Mouse (Mus musculus): ENCODE measurements around the gene Ptk7. TPM values are rescaled to one million over a fixed set of nuclear protein-coding genes. Genes with fewer than 3 reads are reported as not detected.

Ptk7 gene
- polyA plus RNA-seq (2016; fragmentation: Nextera tagmentation; extraction: Ambion mirVana) = 66.0 and 68.4 TPM in 2 replicates

DNA sequence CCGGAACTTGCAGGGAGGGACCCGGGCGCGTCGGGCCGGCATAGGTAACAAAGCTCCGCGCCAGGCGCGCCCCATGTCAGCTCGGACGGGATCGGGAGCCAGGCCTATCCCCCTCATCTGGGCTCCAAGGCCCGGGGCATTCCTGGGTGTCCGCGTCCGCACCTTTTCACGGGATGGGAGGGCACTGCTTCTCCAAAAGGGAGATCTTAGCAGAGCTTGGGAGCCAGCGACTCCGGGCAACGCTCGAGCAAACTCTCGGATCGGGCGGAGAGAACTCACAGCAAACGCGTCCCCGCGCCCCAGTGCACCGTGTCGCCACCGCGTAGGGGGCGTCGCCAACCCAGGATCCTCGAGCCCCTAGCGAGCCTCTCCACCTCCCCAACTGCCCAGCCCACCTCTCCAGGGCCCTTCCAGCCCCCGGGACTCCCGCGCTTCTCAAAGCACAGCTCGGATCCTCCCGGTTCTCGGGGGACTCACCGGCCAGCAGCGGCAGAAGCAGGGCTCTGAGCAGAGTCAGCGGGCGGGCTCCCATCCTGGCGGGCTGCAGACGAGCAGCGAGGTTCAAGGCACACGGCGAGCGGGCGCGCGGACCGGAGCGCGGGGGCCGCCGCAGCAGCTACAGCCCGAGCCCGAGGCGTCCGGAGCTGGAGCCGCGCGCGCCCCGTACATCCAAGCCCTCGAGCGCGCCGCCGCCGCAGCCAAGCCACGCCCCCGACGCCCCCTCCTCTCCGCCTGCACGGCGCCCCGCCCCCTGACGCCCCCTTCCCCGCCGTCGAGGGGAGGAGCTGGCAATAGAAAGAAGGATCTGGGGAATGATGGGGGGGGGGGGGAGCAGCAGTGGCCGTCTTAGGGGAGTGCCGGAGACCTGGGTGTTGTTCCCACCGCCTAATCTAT is at the start of gene Ptk7:
TSS of gene Ptk7 (minus strand) at position 714 of the 894 bp plus-strand sequence.
- peak within 1 kb of the TSS; percentile 90 for H3K4me3 ChIP-seq
- under 1% methylated on average over 84 of the region's 90 CpGs for WGBS
- H3K27ac ChIP-seq = peak within 1 kb of the TSS; percentile 96
- DNase-seq (ENCODE audit: extremely low spot score, low spot score) = peak; percentile 92
- H3K9me3 ChIP-seq = no peaks in the 10 kb centered on the region
- no peaks in the 10 kb centered on the region for H3K27me3 ChIP-seq (ENCODE audit: poor library complexity, severe bottlenecking)
- peaks cover 30% of the 10 kb centered on the region for H3K36me3 ChIP-seq (replicated peaks)
- peaks cover 66% of the 10 kb centered on the region for H3K4me1 ChIP-seq

DNA sequence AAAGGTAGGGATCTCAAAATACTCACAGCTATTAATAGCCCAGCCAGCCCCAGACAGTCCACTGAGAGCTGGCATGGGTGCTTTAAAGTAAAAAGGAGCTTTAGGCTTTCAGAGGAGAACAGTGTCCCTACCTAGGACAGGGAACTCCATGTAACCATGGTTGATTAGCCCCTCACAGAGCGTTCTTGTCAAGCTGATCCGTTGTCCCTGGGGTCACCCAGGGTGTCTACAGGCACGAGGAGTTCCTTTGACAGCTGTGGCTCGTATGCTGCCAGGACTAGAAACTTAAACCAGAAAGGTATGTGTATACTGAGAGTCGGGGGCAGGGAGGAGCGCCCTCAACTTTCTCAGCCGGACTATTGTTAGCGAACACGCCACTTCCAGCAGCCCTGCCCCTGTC is 49.6 kb upstream of the Ptk7 start:
- Histone ChIP-seq H3K36me3 (replicated peaks) (peaks cover 61% of the 10 kb centered on the region), H3K4me3 (peak overlapping the region; percentile 93)

DNA sequence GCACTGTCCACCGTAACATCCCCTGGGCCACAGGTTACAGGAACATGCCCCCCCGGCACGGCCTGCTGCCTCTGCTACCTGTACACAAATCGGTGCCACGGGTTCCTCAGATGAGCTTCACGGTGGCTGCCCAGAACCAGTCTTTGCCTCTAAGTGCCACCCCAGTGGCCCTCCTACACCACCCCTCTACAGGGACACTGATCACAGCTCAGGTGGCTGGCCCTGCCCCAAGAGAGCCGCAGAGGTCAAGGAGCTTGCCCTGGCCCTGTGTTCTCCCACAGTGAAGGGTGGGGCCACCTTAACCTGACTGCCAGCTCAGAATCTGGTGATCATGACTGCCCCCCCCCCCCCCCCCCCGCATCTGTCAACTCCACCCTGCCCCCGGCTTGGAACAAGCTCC is 49.1 kb upstream of the Ptk7 start, which contains the start of gene Mea1:
TSS of gene Mea1 (plus strand) at position 378 of the 400 bp plus-strand sequence.
- WGBS = 86% methylated on average over 9 of the region's 9 CpGs
- H3K4me3 ChIP-seq = peak within 1 kb of the TSS; percentile 93
- no peaks in the 10 kb centered on the region for H3K9me3 ChIP-seq
- H3K27ac ChIP-seq = peak within 1 kb of the TSS; percentile 91
- peaks cover 58% of the 10 kb centered on the region for H3K4me1 ChIP-seq
- H3K27me3 ChIP-seq (ENCODE audit: poor library complexity, severe bottlenecking) = no peaks in the 10 kb centered on the region
- H3K36me3 ChIP-seq (replicated peaks) = peaks cover 56% of the 10 kb centered on the region
- DNase-seq (ENCODE audit: extremely low spot score, low spot score) = no peak

More for the DNA sequence above, 49.6 kb upstream of the Ptk7 start:
- Histone ChIP-seq H3K4me1 (peaks cover 56% of the 10 kb centered on the region), H3K27ac (0 out of 2 replicates have a peak overlapping the region, but pooled peaks have one; percentile 91), H3K9me3 (no peaks in the 10 kb centered on the region), H3K27me3 (ENCODE audit: poor library complexity, severe bottlenecking) (no peaks in the 10 kb centered on the region)
- WGBS = 58% methylated on average over 9 of the region's 9 CpGs
- DNase-seq (ENCODE audit: extremely low spot score, low spot score) = no peak

DNA sequence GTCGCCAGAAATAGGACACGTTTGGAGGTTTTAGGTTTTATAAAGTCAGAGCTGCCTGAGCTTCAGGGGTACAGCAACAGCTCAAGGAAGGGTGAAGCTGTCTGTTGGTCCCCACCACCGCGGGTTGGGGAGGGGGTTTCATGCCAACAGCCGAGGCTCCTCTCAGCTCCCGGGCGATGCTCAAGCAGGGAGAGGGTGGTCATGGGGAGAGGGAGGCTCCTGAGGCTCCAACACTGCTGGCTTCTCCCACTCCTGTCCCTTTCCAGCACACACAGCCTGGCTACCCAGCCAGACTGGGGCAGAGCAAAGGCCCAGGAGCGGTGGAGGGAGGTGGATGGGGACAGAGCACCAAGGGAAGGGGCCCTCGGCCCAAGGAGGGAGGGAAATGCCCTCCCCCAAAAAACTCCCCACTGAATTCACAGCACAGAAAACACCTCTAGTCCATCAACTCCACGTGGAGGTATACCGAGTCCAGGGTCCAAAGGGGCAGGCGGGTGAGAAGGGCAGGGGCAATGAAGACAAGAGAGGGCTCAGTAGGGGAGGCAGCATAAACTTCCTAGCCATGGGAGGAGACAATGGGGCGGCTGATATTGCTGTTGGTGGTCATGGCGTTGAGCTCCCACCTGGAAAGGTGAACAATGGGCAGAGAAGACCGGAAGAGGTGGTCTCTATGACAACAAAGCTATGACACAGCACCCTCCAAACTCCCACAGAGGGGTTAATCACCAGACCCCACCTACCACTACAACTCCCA is 45.4 kb upstream of the Ptk7 start:
- Histone ChIP-seq H3K27ac (peak overlapping the region; percentile 89), H3K4me1 (peaks cover 40% of the 10 kb centered on the region), H3K36me3 (replicated peaks) (peaks cover 77% of the 10 kb centered on the region), H3K9me3 (no peaks in the 10 kb centered on the region), H3K4me3 (peak overlapping the region; percentile 87), H3K27me3 (ENCODE audit: poor library complexity, severe bottlenecking) (no peaks in the 10 kb centered on the region)
- no peak for DNase-seq (ENCODE audit: extremely low spot score, low spot score)
- 19% methylated on average over 15 of the region's 15 CpGs for WGBS

DNA sequence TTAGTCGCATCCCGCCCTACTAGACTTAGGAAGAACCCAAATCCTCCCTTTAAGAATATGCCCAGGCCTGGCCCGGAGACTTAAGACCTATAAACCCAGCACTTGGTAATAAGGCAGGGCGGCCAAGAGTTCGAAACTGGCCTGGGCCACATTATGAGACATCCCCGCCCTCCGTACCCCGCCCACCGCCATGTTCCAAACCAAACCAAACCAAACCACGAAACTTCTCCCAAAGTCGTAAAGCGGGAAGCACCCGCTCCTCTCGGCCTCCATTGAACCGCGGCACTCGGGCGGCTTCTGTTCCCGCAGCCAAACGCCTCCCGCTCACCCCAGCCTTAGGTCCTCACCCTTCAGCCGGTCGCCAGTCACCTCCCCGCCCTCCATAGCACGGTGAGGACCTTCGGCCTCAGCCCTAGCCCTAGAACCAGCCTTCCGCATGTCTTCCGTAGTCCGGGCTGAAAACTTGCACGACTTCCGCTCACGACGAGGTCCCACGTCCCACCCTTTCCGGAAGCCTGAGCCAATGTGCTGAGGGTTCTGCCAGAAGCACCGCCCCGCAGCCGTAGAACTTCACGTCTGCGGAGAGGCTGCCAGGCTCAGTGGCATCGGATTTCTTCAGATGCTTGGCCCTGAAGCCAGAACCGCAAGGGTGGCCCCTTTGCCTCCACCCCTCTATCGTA is 44.7 kb upstream of the Ptk7 start, which contains the start of gene Rrp36:
TSS of gene Rrp36 (minus strand) at position 503 of the 680 bp plus-strand sequence.
- DNase-seq (ENCODE audit: extremely low spot score, low spot score) = peak; percentile 94
- peak within 1 kb of the TSS; percentile 87 for H3K4me3 ChIP-seq
- H3K9me3 ChIP-seq = no peaks in the 10 kb centered on the region
- H3K4me1 ChIP-seq = peaks cover 33% of the 10 kb centered on the region
- peak within 1 kb of the TSS; percentile 89 for H3K27ac ChIP-seq
- H3K36me3 ChIP-seq (replicated peaks) = peaks cover 82% of the 10 kb centered on the region
- under 1% methylated on average over 43 of the region's 43 CpGs for WGBS
- H3K27me3 ChIP-seq (ENCODE audit: poor library complexity, severe bottlenecking) = no peaks in the 10 kb centered on the region

DNA sequence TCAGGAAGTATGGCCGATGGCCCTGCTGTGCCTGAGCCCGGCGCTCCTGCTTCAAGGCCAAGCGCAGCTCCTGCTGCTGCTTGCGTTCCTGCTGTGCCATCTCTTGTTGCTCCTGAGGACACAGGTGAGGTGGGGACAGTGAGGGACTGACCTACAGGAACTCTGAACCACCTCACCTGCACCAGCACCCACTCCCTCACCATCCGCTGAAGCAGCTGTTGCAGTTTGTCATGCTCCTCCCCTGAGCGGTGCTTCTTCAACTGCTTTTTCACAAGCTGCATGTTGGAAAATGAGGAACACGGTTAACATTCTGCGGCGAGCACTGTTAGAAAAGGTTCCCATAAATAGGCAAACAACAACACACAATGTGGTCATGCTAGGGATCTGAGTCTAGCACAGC is 40.6 kb upstream of the Ptk7 start:
- no peak for DNase-seq (ENCODE audit: extremely low spot score, low spot score)
- Histone ChIP-seq H3K9me3 (no peaks in the 10 kb centered on the region), H3K4me1 (peaks cover 17% of the 10 kb centered on the region), H3K27ac (no peak overlapping the region), H3K4me3 (no peak overlapping the region), H3K36me3 (replicated peaks) (peaks cover 81% of the 10 kb centered on the region), H3K27me3 (ENCODE audit: poor library complexity, severe bottlenecking) (no peaks in the 10 kb centered on the region)
- 94% methylated on average over 10 of the region's 10 CpGs for WGBS

DNA sequence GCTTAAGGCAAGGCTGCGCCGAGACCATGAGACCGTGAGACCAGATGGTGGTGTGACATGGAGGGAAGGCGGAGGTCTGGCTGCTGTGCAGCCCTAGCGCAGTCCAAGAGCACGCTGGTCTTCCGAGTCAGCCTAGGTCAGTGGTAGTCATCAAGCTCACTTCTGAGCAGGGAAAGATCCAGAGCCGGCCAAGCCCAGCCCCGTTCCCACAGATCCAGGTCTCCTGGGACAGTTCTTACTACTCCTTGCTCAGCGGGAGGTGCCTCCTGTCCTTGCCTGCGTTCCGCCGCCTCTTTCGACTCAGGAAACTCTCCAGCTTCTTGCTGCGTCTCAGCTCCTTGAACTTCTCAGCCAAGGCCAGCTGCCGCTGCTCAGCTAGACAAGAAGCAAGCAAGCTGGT is 38.4 kb upstream of the Ptk7 start:
- H3K27me3 ChIP-seq (ENCODE audit: poor library complexity, severe bottlenecking) = no peaks in the 10 kb centered on the region
- DNase-seq (ENCODE audit: extremely low spot score, low spot score) = no peak
- no peak overlapping the region for H3K27ac ChIP-seq
- 93% methylated on average over 16 of the region's 16 CpGs for WGBS
- H3K4me1 ChIP-seq = peaks cover under 1% of the 10 kb centered on the region; the same call in 1 of the 2 replicates
- no peaks in the 10 kb centered on the region for H3K9me3 ChIP-seq
- no peak overlapping the region for H3K4me3 ChIP-seq
- peaks cover 95% of the 10 kb centered on the region for H3K36me3 ChIP-seq (replicated peaks)

DNA sequence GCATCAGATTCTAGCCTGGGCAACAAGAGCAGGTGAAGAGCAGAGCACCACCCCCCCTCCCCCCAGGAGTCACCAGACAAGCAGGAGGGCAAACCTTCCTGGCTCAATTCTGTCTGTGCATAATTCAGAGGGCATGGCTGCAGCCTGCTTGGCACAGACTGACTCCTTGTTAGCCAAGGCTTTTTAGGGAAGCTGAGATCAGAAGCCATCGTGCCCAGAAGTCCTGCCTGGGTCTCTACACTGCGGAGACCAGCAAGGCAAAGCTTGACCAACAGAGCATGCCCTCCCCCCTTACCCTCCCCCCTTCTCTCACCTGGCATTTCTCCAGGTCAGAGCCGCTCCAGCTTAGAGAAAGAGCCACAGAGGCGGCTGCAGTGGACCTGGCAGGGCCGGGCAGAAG is 33.4 kb upstream of the Ptk7 start:
- no peak overlapping the region for H3K27ac ChIP-seq
- no peaks in the 10 kb centered on the region for H3K4me1 ChIP-seq
- H3K4me3 ChIP-seq = no peak overlapping the region
- H3K36me3 ChIP-seq (replicated peaks) = peaks cover 98% of the 10 kb centered on the region
- no peak for DNase-seq (ENCODE audit: extremely low spot score, low spot score)
- H3K9me3 ChIP-seq = no peaks in the 10 kb centered on the region
- H3K27me3 ChIP-seq (ENCODE audit: poor library complexity, severe bottlenecking) = no peaks in the 10 kb centered on the region
- WGBS = 89% methylated on average over 5 of the region's 5 CpGs

DNA sequence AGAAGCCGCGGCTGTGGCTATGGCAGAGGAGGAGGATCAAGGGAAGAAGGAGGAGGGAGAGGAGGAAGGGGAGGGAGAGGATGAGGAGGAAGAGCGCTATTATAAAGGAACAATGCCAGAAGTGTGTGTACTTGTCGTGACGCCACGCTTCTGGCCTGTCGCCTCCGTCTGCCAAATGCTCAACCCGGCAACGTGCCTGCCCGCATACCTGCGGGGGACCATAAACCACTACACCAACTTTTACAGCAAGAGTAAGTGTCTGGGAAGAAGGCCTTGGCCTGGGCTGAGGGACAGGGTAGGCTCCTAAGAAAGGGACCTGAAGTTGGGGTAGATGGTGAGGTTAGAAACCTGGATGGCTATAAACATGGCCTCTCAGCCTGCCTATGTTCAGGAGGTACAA is 32.7 kb upstream of the Ptk7 start:
- H3K27me3 ChIP-seq (ENCODE audit: poor library complexity, severe bottlenecking) = no peaks in the 10 kb centered on the region
- H3K27ac ChIP-seq = no peak overlapping the region
- H3K9me3 ChIP-seq = no peaks in the 10 kb centered on the region
- H3K4me3 ChIP-seq = no peak overlapping the region
- no peak for DNase-seq (ENCODE audit: extremely low spot score, low spot score)
- H3K4me1 ChIP-seq = no peaks in the 10 kb centered on the region
- H3K36me3 ChIP-seq (replicated peaks) = peaks cover 99% of the 10 kb centered on the region
- 92% methylated on average over 12 of the region's 12 CpGs for WGBS

DNA sequence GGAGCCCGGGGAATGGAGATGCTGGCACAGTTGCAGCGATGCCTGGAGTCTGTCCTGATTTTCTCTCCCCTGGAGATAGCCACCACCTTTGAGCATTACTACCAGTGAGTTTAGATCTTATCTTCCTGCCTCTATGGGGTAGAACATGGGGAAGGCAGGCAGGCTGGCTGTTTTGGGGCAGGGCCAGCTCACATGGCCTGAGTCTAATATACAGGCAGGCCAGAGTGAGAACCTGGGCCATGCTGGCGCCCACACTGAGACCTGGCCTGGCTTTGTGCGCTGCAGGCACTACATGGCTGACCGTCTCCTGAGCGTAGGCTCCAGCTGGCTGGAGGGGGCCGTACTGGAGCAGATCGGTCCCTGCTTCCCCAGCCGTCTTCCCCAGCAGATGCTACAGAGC is 32.0 kb upstream of the Ptk7 start:
- no peak for DNase-seq (ENCODE audit: extremely low spot score, low spot score)
- Histone ChIP-seq H3K36me3 (replicated peaks) (peaks cover 99% of the 10 kb centered on the region), H3K9me3 (no peaks in the 10 kb centered on the region), H3K4me1 (no peaks in the 10 kb centered on the region), H3K4me3 (no peak overlapping the region), H3K27me3 (ENCODE audit: poor library complexity, severe bottlenecking) (no peaks in the 10 kb centered on the region), H3K27ac (no peak overlapping the region)
- WGBS = 94% methylated on average over 9 of the region's 9 CpGs

DNA sequence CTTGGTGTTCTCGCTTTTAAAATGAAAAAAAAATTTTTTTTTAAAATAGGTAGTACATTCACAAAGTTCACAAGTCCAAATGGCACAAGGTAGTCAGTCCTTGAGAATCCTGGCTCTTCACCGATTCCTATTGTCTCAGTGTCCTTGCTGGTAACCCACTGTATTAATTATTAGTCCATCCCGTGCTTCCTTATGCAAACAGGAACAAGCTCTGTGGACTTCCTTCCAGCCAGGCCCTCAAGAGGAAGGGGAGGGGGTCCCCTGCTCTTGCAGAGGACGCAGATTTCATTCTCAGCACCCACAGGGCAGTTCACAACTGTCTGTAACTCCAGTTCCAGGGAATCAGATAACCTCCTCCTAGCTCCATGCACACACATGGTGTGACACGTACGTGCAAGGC is 26.8 kb upstream of the Ptk7 start:
- Histone ChIP-seq H3K27ac (no peak overlapping the region), H3K27me3 (ENCODE audit: poor library complexity, severe bottlenecking) (no peaks in the 10 kb centered on the region), H3K9me3 (no peaks in the 10 kb centered on the region), H3K36me3 (replicated peaks) (peaks cover 92% of the 10 kb centered on the region), H3K4me3 (no peak overlapping the region), H3K4me1 (peaks cover 19% of the 10 kb centered on the region)
- WGBS = 92% methylated on average over 6 of the region's 6 CpGs
- DNase-seq (ENCODE audit: extremely low spot score, low spot score) = no peak

DNA sequence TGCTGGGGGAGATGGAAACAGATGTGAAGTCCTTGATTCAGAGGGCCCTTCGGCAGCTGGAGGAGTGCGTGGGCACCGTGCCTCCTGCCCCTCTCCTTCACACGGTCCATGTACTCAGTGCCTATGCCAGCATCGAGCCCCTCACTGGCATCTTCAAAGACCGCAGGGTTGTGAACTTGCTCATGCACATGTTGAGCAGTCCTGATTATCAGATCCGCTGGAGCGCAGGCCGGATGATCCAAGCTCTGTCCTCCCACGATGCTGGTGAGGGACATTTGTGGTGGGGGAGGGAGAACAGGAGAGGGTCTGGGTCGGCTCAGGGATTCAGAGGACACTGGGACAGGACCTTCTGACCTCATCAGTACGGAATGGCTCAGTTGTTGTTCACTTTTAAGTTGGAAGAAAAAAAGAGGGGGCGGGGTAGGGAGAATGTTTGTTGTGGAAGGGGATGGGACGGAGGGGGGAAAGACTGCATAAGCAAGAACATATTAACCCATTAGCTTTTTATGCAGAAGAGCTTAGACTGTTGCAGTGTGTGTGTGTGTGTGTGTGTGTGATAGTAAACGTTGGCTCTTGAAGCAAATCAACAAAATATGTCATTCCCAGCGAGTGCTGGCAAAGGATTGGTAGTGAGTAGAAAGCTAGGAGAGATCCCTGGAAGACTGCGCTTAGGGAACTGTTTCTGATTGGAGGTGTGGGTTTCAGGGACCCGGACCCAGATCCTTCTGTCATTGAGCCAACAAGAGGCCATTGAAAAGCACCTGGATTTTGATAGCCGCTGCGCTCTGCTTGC is 22.6 kb upstream of the Ptk7 start:
- no peaks in the 10 kb centered on the region for H3K9me3 ChIP-seq
- WGBS = 83% methylated on average over 20 of the region's 20 CpGs
- H3K4me3 ChIP-seq = peak overlapping the region; percentile 72
- H3K27ac ChIP-seq = peak overlapping the region; percentile 96
- H3K36me3 ChIP-seq (replicated peaks) = peaks cover 69% of the 10 kb centered on the region
- no peaks in the 10 kb centered on the region for H3K27me3 ChIP-seq (ENCODE audit: poor library complexity, severe bottlenecking)
- H3K4me1 ChIP-seq = peaks cover 42% of the 10 kb centered on the region
- no peak for DNase-seq (ENCODE audit: extremely low spot score, low spot score)
